Mouse (Mus musculus) embryo, embryonic 10.5 days (tissue): ENCODE measurements at regions not wholly inside any gene's neighbourhood (a gene's known extent, or its start where the extent isn't known, plus 50 kb on each side); places are given as distances from the start of the nearest gene placed in this dataset.
A peak's percentile ranks its signal among the peaks of the same experiment; 100 is the strongest.
"Not testable (repeated sequence)": the region's sequence is repeated elsewhere in the genome, so short reads cannot be mapped to it uniquely, and the experiment has no call there.

ENCODE experiments used
- DNase-seq: peaks from one replicate; pipeline ENCODE4 v3.0.0-alpha.2; 2015; ENCODE audit warnings: low spot score

DNA sequence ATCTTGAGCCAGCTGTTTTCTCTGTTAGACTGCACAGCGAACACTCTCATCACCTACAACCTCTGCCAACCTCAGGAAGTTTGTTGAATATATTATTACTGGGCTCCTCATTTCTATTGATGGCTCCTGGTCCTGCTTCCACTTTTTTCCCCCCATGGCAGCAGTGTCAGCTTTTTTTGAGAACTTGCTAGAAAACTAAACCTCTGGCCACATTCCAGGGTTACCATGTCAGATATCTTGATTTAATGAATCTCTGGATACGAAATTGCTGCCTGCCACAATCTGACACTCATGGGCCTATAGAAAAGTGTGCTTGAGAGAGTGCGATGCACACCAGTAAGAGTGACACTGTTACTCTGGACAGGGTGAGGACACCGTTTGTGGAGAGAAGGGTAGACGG is 170.6 kb upstream of the Slc25a13 start:
- no peak for DNase-seq

DNA sequence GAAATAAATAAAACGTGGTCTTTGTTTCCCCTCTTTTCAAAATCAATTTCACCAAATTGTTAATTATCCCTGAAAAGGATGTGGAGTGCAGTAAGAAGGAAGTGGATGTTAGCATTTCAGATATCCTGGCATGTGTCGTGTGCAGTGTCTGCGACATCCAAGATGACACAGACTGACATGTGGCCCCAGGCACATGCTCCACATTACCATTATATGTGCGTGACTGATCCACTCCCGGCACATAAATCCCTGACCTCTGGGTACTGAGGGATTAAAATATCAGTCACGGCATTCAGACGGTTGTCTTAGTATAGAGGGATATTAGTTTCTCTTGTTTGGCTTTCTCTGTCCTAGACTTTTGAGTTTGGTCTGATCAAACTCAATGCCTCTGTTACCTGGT is 168.0 kb upstream of the Slc25a13 start:
- no peak for DNase-seq

DNA sequence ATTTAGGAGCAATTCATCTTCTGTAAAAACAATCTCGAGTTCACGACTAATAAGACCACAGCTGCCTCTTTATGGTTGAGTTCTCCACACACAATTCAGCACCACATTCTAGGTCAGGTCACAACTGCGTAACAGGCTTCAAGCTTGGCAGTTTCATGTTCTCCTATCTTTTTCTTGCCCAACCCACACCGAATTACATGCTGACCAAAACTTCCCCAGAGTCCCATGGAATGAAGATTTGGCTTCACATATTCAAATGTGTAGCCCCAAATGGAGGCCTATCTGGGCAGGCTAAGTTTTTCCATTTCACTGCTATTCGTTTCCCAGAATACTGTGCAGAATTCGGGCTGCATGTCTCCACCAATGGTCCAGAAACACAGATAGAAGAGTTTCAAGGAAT is 167.5 kb upstream of the Slc25a13 start:
- DNase-seq = no peak

DNA sequence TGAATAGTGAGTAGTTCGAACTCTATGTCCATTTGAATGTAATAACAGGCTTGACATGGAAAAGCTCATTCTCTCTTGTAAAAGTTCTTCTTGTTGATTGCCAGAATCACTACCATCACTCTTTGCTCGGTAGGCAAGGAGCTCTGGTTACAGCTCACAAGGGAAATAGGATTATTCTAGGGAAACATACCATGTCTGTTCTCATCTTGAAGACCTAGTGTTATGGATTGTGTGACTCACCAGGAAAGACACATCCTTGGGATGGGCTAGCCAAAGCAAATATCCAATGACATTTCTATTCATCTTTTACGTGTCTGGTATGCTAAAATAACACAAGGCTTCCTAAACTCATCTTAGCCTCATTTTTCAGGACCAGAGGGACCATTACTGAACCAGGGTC is 155.4 kb upstream of the Slc25a13 start:
- no peak for DNase-seq

DNA sequence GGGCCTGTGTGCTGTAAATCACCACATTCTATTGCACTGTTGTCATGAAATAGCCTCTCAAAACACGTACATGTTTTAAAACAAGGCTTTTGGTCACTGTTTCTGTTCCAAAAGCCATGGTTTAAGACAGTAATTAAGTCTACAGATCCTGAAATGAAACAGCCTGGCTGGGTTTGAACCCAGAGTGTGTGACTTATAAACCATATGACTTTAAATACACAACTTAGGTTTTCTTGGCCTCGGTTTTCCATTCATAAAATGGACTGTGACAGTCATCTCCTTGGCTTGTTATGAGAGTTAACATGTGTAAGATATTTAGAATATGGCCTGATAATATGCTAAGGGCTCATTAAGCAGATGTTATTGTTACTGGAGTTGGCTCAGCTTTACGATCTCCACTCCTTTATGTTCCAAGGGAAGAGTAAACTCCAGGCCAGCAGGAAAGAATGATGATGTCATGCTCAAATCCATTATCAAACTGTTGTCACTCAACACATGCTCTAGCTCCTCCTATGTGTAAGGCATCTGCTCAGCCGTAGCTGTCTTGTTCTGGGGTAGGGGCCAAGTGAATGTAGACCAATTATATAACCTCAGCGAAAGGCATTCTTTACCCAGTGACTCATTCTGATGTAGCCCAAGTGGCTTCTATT is 154.6 kb upstream of the Slc25a13 start:
- no peak for DNase-seq

DNA sequence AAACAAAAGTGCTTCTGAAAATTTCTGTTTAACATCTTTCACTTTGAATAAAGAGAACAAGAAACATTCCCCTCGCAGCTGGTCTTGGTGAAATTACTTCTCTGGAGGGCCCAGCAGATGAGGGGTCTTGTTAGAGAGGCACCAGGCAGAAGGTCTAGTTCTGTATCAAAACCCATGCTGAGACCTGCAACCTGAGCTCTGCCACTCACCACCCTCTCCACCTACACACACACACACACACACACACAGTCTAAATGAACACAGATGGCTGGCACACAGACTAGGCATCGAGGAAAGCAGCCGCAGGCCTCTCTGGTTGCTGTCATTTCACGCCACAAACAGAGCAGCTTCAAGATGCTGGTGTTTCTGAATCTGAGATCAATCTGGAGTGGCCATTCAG is 147.1 kb upstream of the Slc25a13 start:
- DNase-seq = peak; percentile 61

DNA sequence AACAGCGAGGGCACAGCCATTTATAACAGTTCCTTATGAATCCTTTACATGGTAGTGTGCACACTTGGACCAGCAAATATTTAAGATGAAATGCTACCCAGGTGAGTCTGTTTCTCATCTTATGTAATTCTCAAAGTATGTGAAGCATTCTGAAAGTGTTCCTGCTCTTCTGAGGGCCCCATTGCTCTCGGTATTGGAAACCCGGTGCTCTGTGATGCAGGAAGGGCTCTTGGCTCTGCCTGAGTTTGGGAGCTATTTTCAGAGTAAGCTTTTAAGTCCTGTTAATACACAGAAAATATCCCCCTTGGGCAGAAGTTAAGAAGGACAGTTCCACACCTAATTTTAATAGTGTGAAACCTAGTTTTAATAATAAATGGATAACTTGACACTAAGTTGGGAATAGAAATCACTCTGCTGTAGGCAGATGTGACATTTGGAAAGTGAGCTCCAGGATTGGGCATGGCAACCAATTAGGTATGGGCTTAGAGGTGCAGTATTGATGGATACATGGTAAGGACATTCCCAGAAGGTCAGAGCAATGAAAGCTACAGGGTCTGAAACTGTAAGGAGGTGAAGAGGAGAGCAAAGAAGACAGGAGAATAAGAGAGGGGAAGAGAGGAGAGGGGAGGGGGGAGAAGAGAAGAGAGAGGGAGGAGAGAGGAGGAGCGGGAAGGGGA is 145.8 kb upstream of the Slc25a13 start:
- DNase-seq = no peak

DNA sequence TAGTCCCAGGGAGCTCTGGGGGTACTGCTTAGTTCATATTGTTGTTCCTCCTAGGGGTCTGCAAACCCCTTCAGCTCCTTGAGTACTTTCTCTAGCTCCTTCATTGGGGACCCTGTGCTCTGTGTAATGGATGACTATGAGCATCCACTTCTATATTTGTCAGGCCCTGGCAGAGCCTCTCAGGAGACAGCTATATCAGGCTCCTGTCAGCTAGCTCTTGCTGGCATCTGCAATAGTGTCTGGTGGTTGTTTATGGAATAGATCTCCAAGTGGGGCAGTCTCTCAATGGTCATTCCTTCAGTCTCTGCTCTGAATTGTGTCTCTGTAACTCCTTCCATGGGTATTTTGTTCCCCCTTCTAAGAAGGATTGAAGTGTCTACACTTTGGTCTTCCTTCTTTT is 144.2 kb upstream of the Slc25a13 start:
- DNase-seq = not testable (repeated sequence)

DNA sequence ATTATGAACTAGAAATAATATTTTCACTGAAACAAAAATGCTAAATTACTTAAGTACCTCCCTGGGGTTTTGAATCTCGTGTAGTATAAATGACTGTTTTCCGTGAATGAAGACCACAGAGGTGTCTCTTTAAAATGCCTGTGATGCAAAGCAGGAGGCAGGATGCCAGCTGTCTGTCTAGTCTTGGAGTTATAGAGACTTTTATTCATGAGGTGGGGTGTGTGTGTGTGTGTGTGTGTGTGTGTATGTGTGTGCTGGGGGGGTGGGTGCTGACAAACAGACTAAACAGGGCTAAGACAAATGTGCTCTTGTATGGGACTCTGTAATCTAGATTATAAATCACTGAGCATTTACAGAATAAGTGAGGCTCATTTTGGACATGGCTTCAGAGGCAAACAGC is 140.5 kb upstream of the Slc25a13 start:
- DNase-seq = no peak

DNA sequence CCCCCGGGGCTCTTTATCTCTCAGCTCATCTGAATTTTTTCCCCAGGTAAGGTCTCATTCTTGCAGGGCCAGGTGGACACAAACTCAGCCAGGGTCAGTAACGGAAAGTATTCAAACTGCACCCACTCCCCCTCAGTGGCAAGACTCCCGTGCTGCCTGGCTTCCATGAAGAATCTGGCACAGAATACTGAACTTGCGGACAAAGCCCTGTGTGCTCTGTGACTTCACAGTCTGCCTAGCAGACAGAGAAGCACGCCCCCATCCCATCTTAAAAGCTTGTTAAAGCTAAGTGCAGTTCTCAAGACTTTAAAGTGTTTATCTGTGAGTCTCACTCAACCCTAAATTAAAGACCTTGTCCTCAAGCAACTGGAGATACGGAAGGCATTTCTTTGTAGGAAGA is 140.0 kb upstream of the Slc25a13 start:
- DNase-seq = no peak

DNA sequence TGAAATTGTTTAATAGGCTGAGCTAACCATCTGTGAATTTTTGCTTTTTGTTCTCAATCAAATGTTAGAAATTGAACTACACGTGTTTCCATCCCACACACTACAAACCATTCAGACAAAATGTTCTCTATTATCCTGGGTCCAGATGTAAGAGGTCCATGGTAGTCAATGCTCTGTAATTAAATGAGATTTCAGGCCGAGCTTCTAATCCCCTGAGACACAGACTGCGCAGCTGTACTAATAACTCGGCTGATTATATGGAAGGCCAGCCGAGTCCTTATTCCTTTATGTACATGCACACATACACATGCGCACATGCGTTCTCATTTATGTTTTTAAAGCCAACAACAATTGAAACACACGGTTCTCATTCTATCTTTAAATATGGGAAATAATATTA is 118.3 kb upstream of the Slc25a13 start:
- no peak for DNase-seq

DNA sequence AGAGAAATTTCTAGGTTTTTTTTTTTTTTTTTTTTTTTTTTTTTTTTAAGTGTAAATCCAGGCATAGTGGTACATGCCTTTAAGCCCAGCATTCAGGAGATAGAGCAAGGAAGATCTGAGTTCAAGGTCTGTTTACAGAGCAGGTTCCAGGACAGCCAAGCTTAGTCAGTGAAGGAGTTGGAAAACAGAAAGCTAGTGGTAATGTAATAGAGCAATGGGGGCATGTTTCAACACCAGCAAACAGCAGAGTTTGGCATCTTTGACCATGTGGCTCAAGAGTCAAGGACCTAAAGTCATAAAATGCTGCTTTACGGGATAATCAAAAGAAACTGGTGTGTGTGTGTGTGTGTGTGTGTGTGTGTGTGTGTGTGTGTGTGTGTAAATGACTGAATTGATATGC is 113.3 kb upstream of the Slc25a13 start:
- no peak for DNase-seq

DNA sequence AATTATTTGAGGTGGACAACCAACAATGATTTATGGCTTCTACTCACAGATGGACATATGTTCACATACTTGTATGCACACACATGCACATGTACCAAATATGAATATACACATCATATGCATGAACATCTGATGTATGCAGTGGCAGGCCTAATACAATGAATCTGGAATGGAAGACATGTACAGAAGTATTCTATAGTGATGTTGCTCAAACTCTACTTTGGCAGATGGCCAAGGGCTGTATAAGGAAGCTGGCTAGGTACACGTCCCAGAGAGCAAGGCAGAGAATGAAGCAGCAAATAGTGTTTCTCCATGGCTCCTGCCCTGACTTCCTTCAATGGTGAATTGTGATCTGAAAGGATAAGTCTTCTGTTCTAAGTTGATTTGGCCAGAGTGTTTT is 108.5 kb upstream of the Slc25a13 start:
- DNase-seq = no peak

DNA sequence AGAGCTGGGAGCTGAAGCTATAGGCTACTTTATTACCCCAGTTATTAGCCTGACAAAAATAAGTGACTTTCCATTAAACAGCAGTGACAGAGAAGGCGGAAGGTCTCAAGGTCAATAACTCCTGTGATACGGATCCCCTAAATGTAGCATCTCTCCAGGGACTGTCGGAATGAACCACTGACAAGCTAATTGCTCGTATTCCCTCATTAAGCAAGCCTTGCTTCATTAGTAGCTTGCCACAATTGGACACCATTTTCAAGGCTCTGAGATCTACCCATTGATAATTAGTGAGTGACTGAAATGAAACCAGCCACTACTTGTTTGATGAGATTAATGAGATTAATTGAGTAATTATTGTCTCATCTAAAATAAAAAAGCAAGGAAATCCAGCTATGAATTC is 99.8 kb upstream of the Slc25a13 start:
- no peak for DNase-seq

DNA sequence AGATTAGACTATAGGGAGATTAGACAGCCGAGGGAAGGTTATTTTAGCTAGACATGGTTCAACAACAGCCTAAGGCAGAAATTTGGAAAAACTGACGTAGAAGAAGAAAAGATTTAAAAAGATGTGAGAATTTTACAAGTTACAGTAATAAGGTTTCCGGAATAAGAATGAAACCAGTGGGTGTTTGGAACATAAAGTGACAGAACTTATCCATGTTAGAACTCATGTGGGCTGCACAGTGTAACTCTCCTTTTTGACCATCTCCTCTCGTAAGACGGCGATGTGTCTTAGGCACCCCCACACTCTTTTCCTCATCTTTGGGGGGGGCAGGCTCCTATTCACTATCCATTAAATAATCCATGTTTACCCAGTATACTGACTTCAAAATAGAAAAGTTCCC is 96.2 kb upstream of the Slc25a13 start:
- no peak for DNase-seq

DNA sequence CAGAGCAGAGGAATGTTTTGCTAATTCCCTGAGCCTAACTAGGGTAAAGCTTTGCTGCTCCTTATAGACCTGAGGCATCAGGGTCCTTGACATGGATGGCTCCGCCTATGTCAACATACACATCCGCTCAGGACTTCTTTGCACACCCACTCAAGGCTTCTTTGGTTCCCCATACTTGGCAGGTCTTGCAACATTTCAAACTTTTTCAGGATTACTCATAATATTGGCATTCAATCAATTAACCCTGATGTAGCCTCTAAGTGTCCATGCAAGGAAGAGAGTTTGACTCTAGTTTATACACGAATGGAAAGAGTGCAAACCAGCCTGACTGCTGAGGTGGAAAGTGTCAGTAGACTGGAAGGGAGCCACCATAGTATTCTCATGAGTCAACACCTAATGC is 93.2 kb upstream of the Slc25a13 start:
- no peak for DNase-seq

DNA sequence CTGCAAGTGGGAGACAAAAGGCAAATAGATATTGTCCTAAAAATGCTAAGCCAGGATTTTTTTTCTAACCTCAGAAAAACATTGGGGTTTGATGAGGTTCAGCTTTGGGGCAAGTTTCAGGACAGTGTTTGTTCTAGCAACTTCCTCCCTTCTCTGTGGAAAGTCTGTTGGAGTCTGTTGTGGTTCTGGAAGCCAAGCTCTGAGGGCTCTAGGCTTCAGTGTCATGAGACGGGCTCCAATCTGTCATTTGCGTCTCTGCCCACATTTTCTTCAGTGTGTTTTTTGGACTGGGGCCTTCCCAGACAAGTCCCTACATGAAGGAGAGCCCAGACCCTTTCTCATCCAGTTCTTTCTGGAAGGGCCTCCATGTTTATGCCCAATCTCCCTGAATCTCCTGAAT is 90.6 kb upstream of the Slc25a13 start:
- DNase-seq = no peak

DNA sequence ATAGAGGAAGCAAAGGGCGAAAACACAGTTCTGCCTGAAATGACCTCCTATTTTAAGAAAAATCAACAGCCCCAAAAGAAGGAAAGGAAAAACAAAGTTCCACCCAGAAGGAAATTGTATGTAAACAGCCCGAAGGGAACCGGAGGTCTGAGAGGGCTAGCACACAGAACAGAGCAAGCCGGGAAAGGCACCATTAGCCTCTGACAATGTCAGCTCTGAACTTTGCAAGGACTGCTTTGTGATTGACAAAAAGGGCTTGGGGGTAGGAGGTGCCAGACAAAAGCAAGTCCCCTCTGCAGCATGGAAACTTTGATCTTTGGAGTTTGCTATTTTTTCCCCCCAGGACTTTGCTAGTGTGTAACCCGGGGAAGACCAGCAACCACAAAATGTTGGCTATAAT is 86.8 kb upstream of the Slc25a13 start:
- DNase-seq = peak; percentile 54

DNA sequence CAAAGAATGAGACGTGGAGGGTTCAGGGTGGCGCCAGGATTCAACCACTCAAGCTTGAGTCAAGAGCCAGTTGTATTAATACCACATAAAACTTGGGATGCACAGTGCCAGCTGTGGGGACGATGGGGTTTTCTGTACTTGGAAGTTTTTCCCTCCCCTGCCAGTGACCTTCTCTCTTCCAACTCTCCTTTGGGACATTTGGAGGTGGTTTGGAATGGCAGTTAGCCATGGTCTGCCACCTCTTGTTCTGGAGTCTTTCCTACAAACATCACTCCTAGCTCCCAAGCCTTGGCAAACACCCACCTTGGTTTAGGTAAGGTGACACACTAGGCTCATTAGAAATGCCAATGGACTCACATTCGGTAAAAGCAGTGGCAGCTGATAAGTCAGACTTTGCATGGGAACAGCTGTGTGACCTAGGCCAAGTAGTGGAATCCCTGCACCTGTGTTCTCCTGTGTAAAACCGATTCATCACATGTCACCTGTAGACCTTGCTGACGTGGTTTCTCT is 84.1 kb upstream of the Slc25a13 start:
- no peak for DNase-seq

DNA sequence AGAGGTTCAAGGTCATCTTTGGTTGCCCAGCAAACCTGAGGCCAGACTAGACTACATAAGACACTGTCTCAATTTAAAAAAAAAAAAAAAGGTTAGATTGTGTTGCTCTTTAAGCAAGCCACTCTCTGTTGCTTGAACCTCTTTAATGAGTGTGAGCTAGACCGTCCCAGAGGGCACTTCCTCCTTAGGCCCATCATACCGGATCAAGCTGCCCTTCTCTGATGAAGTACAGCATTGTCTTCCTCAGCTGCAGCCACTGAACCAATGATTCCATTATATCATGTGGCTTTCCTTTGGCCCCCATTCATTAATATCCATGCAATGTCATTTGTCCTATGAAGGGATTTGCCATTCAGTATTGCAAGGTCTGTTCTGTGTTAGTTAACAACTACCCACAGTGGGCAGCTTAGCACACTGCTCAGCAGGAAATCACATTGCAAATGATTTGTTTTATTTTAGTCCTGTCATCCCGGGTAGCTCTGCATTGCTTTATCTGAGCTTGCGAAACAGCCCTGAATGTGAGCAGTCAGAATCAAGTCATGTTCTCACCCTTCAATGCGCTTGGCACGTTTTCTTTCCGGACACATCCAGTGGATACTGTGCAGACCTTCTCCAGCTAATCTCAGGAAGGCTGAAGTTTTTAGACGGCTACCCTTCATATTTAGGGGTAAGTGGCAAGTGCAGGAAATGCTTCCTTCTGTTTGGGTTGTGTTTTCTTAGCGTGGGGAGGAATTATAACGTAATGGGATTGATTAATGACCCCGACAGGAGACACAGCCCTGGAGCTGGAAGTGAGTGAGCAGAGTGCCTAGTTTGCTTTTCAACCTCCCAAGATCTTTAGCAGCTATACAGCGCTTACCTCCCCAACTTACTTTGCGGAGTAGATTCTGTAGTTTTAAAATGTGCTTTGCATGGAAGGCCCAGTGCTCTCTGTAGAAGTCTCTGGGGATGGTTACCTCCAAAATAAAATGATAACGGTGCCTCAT is 82.2 kb upstream of the Slc25a13 start:
- DNase-seq = peak; percentile 24

DNA sequence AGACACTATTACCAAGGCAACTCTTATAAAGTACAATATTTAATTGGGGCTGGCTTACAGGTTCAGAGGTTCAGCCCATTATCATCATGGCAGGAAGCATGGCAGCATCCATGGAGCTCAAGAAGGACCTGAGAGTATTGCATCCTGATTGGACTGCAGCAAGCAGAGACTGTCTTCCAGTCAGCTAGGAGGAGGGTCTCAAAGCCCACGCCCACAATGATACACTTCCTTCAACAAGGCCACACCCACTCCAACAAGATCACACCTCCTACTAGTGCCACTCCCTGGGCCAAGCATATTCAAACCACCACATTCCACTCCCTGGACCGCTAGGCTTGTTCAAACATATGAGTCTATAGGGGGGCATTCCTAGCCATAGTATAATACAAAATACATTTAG is 78.6 kb upstream of the Slc25a13 start:
- DNase-seq = not testable (repeated sequence)

DNA sequence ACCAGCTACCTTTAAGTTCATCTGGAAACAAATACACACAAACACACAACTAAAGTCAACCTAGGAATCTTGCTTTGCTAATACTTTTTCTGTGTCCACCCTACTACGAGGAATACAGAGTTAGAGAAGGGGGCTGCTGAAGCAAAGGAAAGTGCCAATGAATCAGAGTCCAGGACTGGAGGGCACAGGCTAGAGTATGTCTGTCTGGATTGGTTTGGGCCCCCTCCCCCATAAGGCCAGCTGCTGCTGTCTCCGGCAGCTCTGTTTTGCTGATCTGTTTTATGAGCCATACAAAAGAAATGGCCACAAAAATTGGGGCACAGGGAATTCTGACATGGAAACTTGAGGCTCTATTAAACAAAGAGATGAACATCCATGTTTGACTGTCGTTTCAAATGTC is 74.8 kb upstream of the Slc25a13 start:
- DNase-seq = no peak

DNA sequence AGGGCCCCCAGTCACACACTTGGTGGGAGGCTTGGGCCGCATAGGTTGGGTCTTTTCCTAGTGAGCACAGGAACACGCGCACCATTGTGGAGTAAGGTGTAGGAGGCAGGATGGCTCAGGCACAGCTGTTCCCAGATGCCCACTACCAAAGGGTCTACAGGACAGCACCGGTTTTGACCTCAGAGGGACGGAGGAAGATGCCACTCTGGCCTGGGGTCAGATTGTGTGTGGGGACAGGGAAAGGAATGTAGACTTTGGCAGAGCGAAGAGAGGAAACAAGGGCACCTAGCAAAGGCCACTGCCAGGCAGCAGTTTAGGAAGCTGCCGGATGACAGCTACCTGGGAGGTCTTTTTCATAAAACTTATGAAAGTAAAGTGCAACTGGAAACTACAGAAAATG is 73.5 kb upstream of the Slc25a13 start:
- no peak for DNase-seq
